Mouse (Mus musculus): ENCODE data around the gene Gyg. TPM values are rescaled to one million over a fixed set of nuclear protein-coding genes. Genes with fewer than 3 reads are reported as not detected.
"Not testable (repeated sequence)": the region's sequence is repeated elsewhere in the genome, so short reads cannot be mapped to it uniquely, and the experiment has no call there.

Gene Gyg
- polyA plus RNA-seq, 1 experiment from 2014 or later: 56.5 TPM

DNA sequence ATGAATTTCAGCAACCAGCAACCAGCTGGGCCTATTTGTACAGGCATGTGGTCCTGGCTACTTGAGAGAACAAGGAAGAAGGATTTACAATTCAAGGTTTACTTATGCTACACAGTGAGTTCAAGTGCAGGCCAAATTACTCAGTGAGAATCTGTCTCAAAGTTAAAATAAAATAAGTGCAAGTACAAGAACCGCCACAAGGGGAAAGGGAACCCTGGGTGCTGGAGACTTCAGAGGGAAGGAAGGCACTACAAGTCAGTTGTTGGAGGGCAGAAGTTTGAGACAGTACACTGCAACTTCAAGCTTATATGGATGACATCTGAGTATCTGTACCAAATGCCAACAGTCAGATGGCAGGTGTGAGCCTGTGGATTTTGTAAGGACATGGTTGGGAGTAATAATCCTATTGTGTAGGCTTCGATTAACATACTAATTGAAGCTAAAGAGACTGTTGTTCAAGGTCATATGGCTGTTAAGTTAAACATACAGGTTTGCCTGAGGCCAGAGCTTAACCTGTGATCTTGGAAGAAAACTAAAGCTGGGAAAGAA is 28.0 kb downstream of the Gyg start:
- Histone ChIP-seq H3K27me3 (replicated peaks; ENCODE audit: control insufficient read depth, insufficient read depth, low read length) (no peaks in the 10 kb centered on the region), H3K4me1 (ENCODE audit: control insufficient read depth, insufficient read depth, low read length) (no peaks in the 10 kb centered on the region), H3K9ac (ENCODE audit: low read depth, low read length) (no peak overlapping the region), H3K36me3 (ENCODE audit: control insufficient read depth, insufficient read depth, low read length) (peaks cover 10% of the 10 kb centered on the region; the same call in 1 of the 2 replicates), H3K27ac (replicated peaks; ENCODE audit: low read depth, low read length) (no peak overlapping the region), H3K4me2 (ENCODE audit: low read depth, low read length) (no peak overlapping the region), H3K4me3 (ENCODE audit: low read depth, low read length) (no peak overlapping the region), H3K9me3 (ENCODE audit: control insufficient read depth, low read length) (no peaks in the 10 kb centered on the region)
- no peak for DNase-seq (ENCODE audit: low spot score)
- WGBS: 78% methylated on average over 2 of the region's 2 CpGs
- ATAC-seq (ENCODE audit: low read depth): no peak

DNA sequence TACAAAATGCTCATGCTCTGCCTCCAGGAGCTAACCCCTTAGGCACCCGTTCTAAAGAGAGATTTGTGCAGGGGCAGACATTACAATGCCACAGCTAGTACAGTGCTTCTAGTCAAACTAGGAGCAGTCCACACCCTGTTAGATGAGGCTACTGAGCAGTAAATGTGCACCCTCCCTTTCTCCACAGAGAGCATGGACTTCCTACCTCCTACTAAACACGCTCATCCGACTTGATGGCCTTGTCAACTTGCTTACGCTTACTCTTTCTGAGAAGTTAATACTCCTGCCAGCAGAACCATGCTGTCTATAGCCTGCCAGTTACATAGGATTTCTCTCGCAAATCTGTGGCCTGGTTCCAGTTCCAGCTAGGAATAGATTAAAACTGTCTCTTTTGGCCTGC is 29.5 kb downstream of the Gyg start:
- no peak overlapping the region for H3K4me2 ChIP-seq (ENCODE audit: low read depth, low read length)
- 96% methylated on average over 5 of the region's 5 CpGs for WGBS
- DNase-seq (ENCODE audit: low spot score) (no peak), ATAC-seq (ENCODE audit: low read depth) (no peak)
- no peak overlapping the region for H3K4me3 ChIP-seq (ENCODE audit: low read depth, low read length)
- H3K27me3 ChIP-seq (replicated peaks; ENCODE audit: control insufficient read depth, insufficient read depth, low read length): no peaks in the 10 kb centered on the region
- no peak overlapping the region for H3K9ac ChIP-seq (ENCODE audit: low read depth, low read length)
- H3K4me1 ChIP-seq (ENCODE audit: control insufficient read depth, insufficient read depth, low read length): no peaks in the 10 kb centered on the region
- no peaks in the 10 kb centered on the region for H3K9me3 ChIP-seq (ENCODE audit: control insufficient read depth, low read length)
- H3K36me3 ChIP-seq (ENCODE audit: control insufficient read depth, insufficient read depth, low read length): peaks cover 12% of the 10 kb centered on the region; the same call in 1 of the 2 replicates
- H3K27ac ChIP-seq (replicated peaks; ENCODE audit: low read depth, low read length): no peak overlapping the region

DNA sequence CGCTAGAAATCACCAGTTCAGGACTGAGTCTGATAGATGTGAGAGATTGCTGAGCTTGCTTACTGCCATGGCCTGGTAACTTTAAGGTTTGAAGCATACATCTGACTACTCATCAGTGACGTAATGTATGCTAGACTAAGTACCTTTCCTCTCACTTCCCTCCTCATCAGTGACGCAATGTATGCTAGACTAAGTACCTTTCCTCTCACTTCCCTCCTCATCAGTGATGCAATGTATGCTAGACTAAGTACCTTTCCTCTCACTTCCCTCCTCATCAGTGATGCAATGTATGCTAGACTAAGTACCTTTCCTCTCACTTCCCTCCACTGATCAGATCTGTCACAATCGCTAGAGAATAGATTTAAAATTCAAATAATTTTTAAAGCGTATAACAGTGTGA is 33.5 kb downstream of the Gyg start:
- H3K27ac ChIP-seq (replicated peaks; ENCODE audit: low read depth, low read length); DNase-seq (ENCODE audit: low spot score); H3K4me1 ChIP-seq (ENCODE audit: control insufficient read depth, insufficient read depth, low read length); ATAC-seq (ENCODE audit: low read depth); H3K9me3 ChIP-seq (ENCODE audit: control insufficient read depth, low read length); H3K4me2 ChIP-seq (ENCODE audit: low read depth, low read length); H3K4me3 ChIP-seq (ENCODE audit: low read depth, low read length); H3K27me3 ChIP-seq (replicated peaks; ENCODE audit: control insufficient read depth, insufficient read depth, low read length); H3K9ac ChIP-seq (ENCODE audit: low read depth, low read length): not testable (repeated sequence)
- 90% methylated on average over 5 of the region's 5 CpGs for WGBS
- H3K36me3 ChIP-seq (ENCODE audit: control insufficient read depth, insufficient read depth, low read length): peaks cover 21% of the 10 kb centered on the region

DNA sequence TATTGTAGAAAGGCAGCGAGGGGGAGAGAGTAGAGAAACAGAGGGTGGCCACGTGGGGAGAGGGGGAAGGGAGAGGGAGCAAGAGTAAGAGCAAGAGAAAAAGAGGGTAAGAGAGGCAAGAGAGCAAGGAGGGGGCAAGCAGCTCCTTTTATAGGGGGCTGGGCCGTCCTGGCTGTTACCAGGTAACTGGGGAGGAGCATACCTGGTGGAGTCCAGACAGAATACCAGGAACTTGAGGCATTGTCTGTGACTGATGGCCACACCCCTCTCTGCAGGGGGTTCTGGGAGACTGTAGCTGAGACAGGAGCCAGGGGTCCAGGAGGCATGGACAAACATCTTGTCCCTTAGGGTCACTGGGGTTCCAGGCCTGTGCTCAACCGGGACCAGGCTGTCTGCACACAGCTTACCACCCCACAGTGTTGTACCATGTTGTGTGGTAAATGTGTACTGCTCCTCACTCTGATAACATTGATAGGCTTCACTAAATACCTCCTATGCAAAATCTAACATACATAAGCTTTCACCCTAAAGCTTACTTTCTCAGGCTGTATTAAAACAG is 35.4 kb downstream of the Gyg start:
- Histone ChIP-seq H3K36me3 (ENCODE audit: control insufficient read depth, insufficient read depth, low read length) (peaks cover 24% of the 10 kb centered on the region), H3K4me3 (ENCODE audit: low read depth, low read length) (no peak overlapping the region), H3K4me2 (ENCODE audit: low read depth, low read length) (no peak overlapping the region), H3K27me3 (replicated peaks; ENCODE audit: control insufficient read depth, insufficient read depth, low read length) (no peaks in the 10 kb centered on the region), H3K9ac (ENCODE audit: low read depth, low read length) (no peak overlapping the region), H3K27ac (replicated peaks; ENCODE audit: low read depth, low read length) (no peak overlapping the region), H3K4me1 (ENCODE audit: control insufficient read depth, insufficient read depth, low read length) (no peaks in the 10 kb centered on the region), H3K9me3 (ENCODE audit: control insufficient read depth, low read length) (no peaks in the 10 kb centered on the region)
- ATAC-seq (ENCODE audit: low read depth): no peak
- no peak for DNase-seq (ENCODE audit: low spot score)
- WGBS: 65% methylated on average over 4 of the region's 4 CpGs

DNA sequence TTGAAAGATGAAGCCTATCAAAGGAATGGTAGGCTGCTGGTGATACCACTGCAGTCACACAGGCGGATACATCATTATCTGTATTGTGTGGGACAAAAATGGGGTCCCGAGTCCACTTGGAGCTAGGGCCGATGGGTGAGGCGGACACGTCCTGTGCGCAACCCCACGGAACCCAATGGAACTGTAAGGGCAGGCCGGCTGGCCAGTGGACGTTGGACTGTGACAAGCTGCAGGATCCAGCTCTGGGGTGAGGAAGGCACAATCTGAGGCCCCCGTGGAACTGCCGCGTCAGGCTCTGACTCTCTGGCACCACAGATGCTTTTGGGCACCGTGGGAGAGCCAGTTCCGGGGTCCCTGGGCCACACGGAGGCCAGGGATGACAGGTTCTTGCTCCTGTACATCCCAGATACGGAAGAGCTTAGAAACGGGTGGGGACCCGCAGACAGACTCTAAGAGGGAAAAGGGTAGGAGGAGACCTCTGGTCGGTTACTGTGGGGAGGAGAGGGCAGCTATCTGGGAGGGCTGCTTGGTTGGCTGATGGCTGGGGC is 36.0 kb downstream of the Gyg start:
- H3K27me3 ChIP-seq (replicated peaks; ENCODE audit: control insufficient read depth, insufficient read depth, low read length): no peaks in the 10 kb centered on the region
- H3K27ac ChIP-seq (replicated peaks; ENCODE audit: low read depth, low read length): no peak overlapping the region
- DNase-seq (ENCODE audit: low spot score): no peak
- no peak for ATAC-seq (ENCODE audit: low read depth)
- no peaks in the 10 kb centered on the region for H3K9me3 ChIP-seq (ENCODE audit: control insufficient read depth, low read length)
- H3K4me2 ChIP-seq (ENCODE audit: low read depth, low read length): no peak overlapping the region
- H3K4me1 ChIP-seq (ENCODE audit: control insufficient read depth, insufficient read depth, low read length): no peaks in the 10 kb centered on the region
- no peak overlapping the region for H3K9ac ChIP-seq (ENCODE audit: low read depth, low read length)
- peaks cover 24% of the 10 kb centered on the region for H3K36me3 ChIP-seq (ENCODE audit: control insufficient read depth, insufficient read depth, low read length)
- H3K4me3 ChIP-seq (ENCODE audit: low read depth, low read length): no peak overlapping the region
- 93% methylated on average over 19 of the region's 19 CpGs for WGBS

DNA sequence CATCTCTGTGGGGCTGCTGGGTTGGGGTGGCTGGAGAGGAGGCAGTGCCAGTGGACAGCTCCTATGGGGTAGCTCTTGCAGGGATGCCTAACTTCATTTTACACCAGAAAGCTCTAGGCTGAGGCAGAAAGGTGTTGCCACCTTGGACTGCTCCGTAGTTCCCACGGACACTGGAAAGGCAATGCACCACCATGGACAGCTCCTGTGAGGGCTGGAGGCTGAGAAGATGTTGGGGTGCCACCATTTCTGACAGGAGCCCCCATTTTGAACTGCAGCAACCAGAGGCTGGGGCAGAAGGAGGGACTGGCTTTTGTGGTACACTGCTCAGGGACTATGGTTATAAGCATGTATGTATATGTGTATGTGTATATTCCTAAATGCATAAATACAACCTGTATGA is 43.2 kb downstream of the Gyg start:
- Histone ChIP-seq H3K4me1 (ENCODE audit: control insufficient read depth, insufficient read depth, low read length) (no peaks in the 10 kb centered on the region), H3K27me3 (replicated peaks; ENCODE audit: control insufficient read depth, insufficient read depth, low read length) (no peaks in the 10 kb centered on the region), H3K4me2 (ENCODE audit: low read depth, low read length) (no peak overlapping the region), H3K27ac (replicated peaks; ENCODE audit: low read depth, low read length) (no peak overlapping the region), H3K9me3 (ENCODE audit: control insufficient read depth, low read length) (no peaks in the 10 kb centered on the region), H3K9ac (ENCODE audit: low read depth, low read length) (no peak overlapping the region), H3K4me3 (ENCODE audit: low read depth, low read length) (no peak overlapping the region), H3K36me3 (ENCODE audit: control insufficient read depth, insufficient read depth, low read length) (peaks cover 45% of the 10 kb centered on the region)
- no peak for DNase-seq (ENCODE audit: low spot score)
- 89% methylated on average over 2 of the region's 2 CpGs for WGBS
- ATAC-seq (ENCODE audit: low read depth): no peak

DNA sequence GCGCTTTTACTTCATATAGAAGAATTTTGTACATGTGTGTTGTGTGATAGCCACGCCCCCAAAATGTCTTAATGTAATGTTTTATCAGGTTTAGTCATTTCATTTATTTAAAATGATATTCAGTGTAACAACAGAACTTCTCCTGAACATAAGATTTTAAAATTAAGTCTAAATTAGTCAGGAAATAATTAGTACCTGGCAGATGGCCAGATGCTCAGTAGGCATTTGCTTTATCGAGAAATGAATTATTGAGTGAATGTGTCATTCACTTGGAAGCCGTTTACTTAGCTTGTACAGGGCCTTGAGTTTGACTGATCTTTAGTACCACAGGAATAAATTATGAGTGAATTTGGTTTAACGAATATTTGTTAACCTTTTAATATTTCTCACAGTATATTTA is 46.2 kb downstream of the Gyg start:
- H3K27me3 ChIP-seq (replicated peaks; ENCODE audit: control insufficient read depth, insufficient read depth, low read length): no peaks in the 10 kb centered on the region
- 89% methylated on average over 5 of the region's 5 CpGs for WGBS
- H3K9ac ChIP-seq (ENCODE audit: low read depth, low read length): no peak overlapping the region
- no peaks in the 10 kb centered on the region for H3K4me1 ChIP-seq (ENCODE audit: control insufficient read depth, insufficient read depth, low read length)
- H3K9me3 ChIP-seq (ENCODE audit: control insufficient read depth, low read length): no peaks in the 10 kb centered on the region
- H3K4me2 ChIP-seq (ENCODE audit: low read depth, low read length): no peak overlapping the region
- ATAC-seq (ENCODE audit: low read depth) (no peak), DNase-seq (ENCODE audit: low spot score) (no peak)
- no peak overlapping the region for H3K27ac ChIP-seq (replicated peaks; ENCODE audit: low read depth, low read length)
- H3K4me3 ChIP-seq (ENCODE audit: low read depth, low read length): no peak overlapping the region
- peaks cover 41% of the 10 kb centered on the region; the same call in 1 of the 2 replicates for H3K36me3 ChIP-seq (ENCODE audit: control insufficient read depth, insufficient read depth, low read length)

DNA sequence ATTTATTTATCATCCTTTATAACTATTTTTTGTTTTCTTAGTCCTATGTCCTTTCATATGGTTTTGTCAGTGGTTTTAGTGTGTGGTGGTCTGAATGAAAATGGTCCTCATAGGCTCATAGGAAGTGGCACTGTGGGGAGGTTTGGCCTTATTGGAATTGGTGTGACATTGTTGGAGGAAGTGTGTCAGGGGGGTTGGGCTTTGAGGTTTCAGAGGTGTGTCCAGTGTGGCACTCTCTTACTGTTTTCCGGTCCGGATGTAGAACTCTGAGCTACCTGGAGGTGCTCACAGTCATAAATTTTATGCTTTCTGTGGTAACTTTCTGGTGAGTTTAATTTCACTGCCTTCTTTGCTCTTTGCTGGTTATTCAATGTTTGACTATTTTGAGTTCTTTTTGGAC is 50.3 kb downstream of the Gyg start:
- Histone ChIP-seq H3K9ac (ENCODE audit: low read depth, low read length) (no peak overlapping the region), H3K27me3 (replicated peaks; ENCODE audit: control insufficient read depth, insufficient read depth, low read length) (no peaks in the 10 kb centered on the region), H3K4me1 (ENCODE audit: control insufficient read depth, insufficient read depth, low read length) (no peaks in the 10 kb centered on the region), H3K9me3 (ENCODE audit: control insufficient read depth, low read length) (no peaks in the 10 kb centered on the region), H3K27ac (replicated peaks; ENCODE audit: low read depth, low read length) (no peak overlapping the region), H3K36me3 (ENCODE audit: control insufficient read depth, insufficient read depth, low read length) (peaks cover 24% of the 10 kb centered on the region), H3K4me3 (ENCODE audit: low read depth, low read length) (no peak overlapping the region), H3K4me2 (ENCODE audit: low read depth, low read length) (no peak overlapping the region)
- 82% methylated on average over 2 of the region's 2 CpGs for WGBS
- DNase-seq (ENCODE audit: low spot score) (no peak), ATAC-seq (ENCODE audit: low read depth) (no peak)

DNA sequence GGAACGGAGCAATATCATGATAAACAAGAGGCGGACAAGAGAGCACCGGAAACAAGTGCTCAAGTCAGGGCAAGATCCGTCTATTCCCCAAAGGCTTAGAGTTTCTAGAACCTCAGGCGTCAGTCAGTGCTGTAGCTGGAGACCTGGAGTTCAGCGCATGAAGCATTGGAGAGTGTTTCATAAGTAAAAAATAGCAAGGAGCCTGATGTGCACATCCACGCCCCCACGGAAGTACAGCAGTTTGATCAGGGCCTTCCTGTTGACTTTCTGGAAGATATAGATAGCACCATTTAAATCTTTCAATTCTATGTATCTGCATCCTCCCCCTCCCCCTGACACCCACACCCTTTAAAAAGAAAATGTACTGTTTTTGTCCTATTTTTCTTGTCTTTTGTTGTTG is 50.8 kb downstream of the Gyg start:
- no peaks in the 10 kb centered on the region for H3K4me1 ChIP-seq (ENCODE audit: control insufficient read depth, insufficient read depth, low read length)
- no peak for ATAC-seq (ENCODE audit: low read depth)
- H3K27ac ChIP-seq (replicated peaks; ENCODE audit: low read depth, low read length): no peak overlapping the region
- WGBS: 84% methylated on average over 8 of the region's 8 CpGs
- no peak for DNase-seq (ENCODE audit: low spot score)
- H3K9ac ChIP-seq (ENCODE audit: low read depth, low read length): no peak overlapping the region
- no peak overlapping the region for H3K4me2 ChIP-seq (ENCODE audit: low read depth, low read length)
- H3K27me3 ChIP-seq (replicated peaks; ENCODE audit: control insufficient read depth, insufficient read depth, low read length): no peaks in the 10 kb centered on the region
- H3K9me3 ChIP-seq (ENCODE audit: control insufficient read depth, low read length): no peaks in the 10 kb centered on the region
- H3K36me3 ChIP-seq (ENCODE audit: control insufficient read depth, insufficient read depth, low read length): peaks cover 20% of the 10 kb centered on the region
- H3K4me3 ChIP-seq (ENCODE audit: low read depth, low read length): no peak overlapping the region

Data from embryonic facial prominence, embryonic 14.5 days (tissue).